Mouse (Mus musculus): Measurements from ENCODE around the gene 4930404N11Rik.

Gene 4930404N11Rik

GRCm38 (mm10) chr10:81383802-81384604 is 18.4 kb upstream of the 4930404N11Rik start, which contains the start of the genes Dohh and Gm48551:
Gene Dohh (plus strand): TSS chr10:81384428.
Gene Gm48551 (plus strand): TSS chr10:81384466.
- in situ Hi-C loops (cut with MboI, MseI) = no loop called here

- in situ Hi-C loops (cut with MboI, MseI) = no loop called here
These were observed 16.4 kb upstream of the 4930404N11Rik start for GRCm38 (mm10) chr10:81382039-81382438.

- in situ Hi-C loops (cut with MboI, MseI) = no loop called here
These were observed 14.3 kb upstream of the 4930404N11Rik start for GRCm38 (mm10) chr10:81379809-81380378.

- in situ Hi-C loops (cut with MboI, MseI) = no loop called here
These were observed 13.6 kb upstream of the 4930404N11Rik start for GRCm38 (mm10) chr10:81379183-81379553.

GRCm38 (mm10) chr10:81378553-81379182 is 13.1 kb upstream of the 4930404N11Rik start:
- in situ Hi-C loops (cut with MboI, MseI) = no loop called here

- in situ Hi-C loops (cut with MboI, MseI) = no loop called here
These were observed 12.4 kb upstream of the 4930404N11Rik start, which contains the start of gene Fzr1 for GRCm38 (mm10) chr10:81377793-81378552. Gene Fzr1 (minus strand): TSS chr10:81378516.

GRCm38 (mm10) chr10:81377362-81377664 is 11.7 kb upstream of the 4930404N11Rik start:
- in situ Hi-C loops (cut with MboI, MseI) = no loop called here

GRCm38 (mm10) chr10:81376561-81377361 is 11.1 kb upstream of the 4930404N11Rik start:
- in situ Hi-C loops (cut with MboI, MseI) = no loop called here

- in situ Hi-C loops (cut with MboI, MseI) = no loop called here
These were observed 9.7 kb upstream of the 4930404N11Rik start for GRCm38 (mm10) chr10:81375322-81375721.

- in situ Hi-C loops (cut with MboI, MseI) = no loop called here
These were observed 1.5 kb upstream of the 4930404N11Rik start for GRCm38 (mm10) chr10:81367207-81367495.

GRCm38 (mm10) chr10:81366477-81367206 is 1.0 kb upstream of the 4930404N11Rik start:
- in situ Hi-C loops (cut with MboI, MseI) = no loop called here

- in situ Hi-C loops (cut with MboI, MseI) = no loop called here
These were observed 543 bp downstream of the 4930404N11Rik start for GRCm38 (mm10) chr10:81365073-81365472.

- in situ Hi-C loops (cut with MboI, MseI) = no loop called here
These were observed 950 bp downstream of the 4930404N11Rik start for GRCm38 (mm10) chr10:81364666-81365065.

- in situ Hi-C loops (cut with MboI, MseI) = no loop called here
These were observed 1.9 kb downstream of the 4930404N11Rik start for GRCm38 (mm10) chr10:81363436-81364346.

- in situ Hi-C loops (cut with MboI, MseI) = no loop called here
These were observed 3.2 kb downstream of the 4930404N11Rik start for GRCm38 (mm10) chr10:81362336-81362949.

GRCm38 (mm10) chr10:81360721-81361120 is 4.9 kb downstream of the 4930404N11Rik start:
- in situ Hi-C loops (cut with MboI, MseI) = no loop called here

GRCm38 (mm10) chr10:81358841-81359240 is 6.8 kb downstream of the 4930404N11Rik start:
- in situ Hi-C loops (cut with MboI, MseI) = no loop called here

GRCm38 (mm10) chr10:81358209-81358608 is 7.4 kb downstream of the 4930404N11Rik start:
- in situ Hi-C loops (cut with MboI, MseI) = no loop called here

All from T-helper 2 cell (primary cell).